ENCODE assay signal across 7 mouse cellular contexts in genomic region chr2:26639083-26639482, GRCm38 (mm10). TPM values are rescaled to one million over a fixed set of nuclear protein-coding genes. Genes with fewer than 3 reads are reported as not detected.
A peak's percentile ranks its signal among the peaks of the same experiment; 100 is the strongest.
DNase-seq lines count a peak whose midpoint lies in the region; ATAC-seq and TF ChIP-seq lines count a peak whose summit lies in the region.

No protein-coding gene starts in this region.

- H3K4me3 ChIP-seq in forebrain, embryonic 12.5 days (replicated peaks) = peak overlapping the region; percentile 93
- H3K4me3 ChIP-seq in intestine, embryonic 16.5 days (ENCODE audit: low read length) = peak overlapping the region; percentile 91
- peak overlapping the region; percentile 40 for H3K4me3 ChIP-seq in lung, adult 2 months (replicated peaks; ENCODE audit: extremely low read depth, low read depth, low read length)
- peak overlapping the region; percentile 24; the same call in 1 of the 2 replicates for H3K4me3 ChIP-seq in olfactory bulb, adult 2 months (ENCODE audit: insufficient read depth, low read depth, low read length)

- no peaks in the 10 kb centered on the region for H3K9me3 ChIP-seq in forebrain, embryonic 12.5 days
- no peaks in the 10 kb centered on the region for H3K9me3 ChIP-seq in intestine, embryonic 16.5 days (ENCODE audit: control insufficient read depth, low read length)

- 0 out of 2 replicates have a peak, but pooled peaks have one; percentile 15 for TF ChIP-seq POLR2A in lung, adult 2 months (IDR thresholded peaks at IDR 0.05; ENCODE audit: borderline replicate concordance, extremely low read depth, low read depth, low read length)
- TF ChIP-seq POLR2A in olfactory bulb, adult 2 months (IDR thresholded peaks at IDR 0.05; ENCODE audit: insufficient read depth, low read depth, low read length) = no peak

- DNase-seq in CD8-positive naive resting alpha-beta T cell, adult 2 months (ENCODE audit: low read depth in 2 of 2, low spot score in 2 of 2) = peak; percentile 54 to 66
- DNase-seq in MN1 (ENCODE audit: low spot score) = peak; percentile 63
- no peak for DNase-seq in lung, adult 2 months
- no peak for DNase-seq in gastrocnemius, postnatal 4 days (ENCODE audit: low spot score in 2 of 2)

- WGBS in forebrain, embryonic 12.5 days = 10% methylated on average over 8 of the region's 8 CpGs
- WGBS in intestine, embryonic 16.5 days = 4% methylated on average over 8 of the region's 8 CpGs
- 4% methylated on average over 8 of the region's 8 CpGs for WGBS in lung, adult 2 months
- 7% methylated on average over 8 of the region's 8 CpGs for WGBS in olfactory bulb, adult 2 months

- ATAC-seq in forebrain, embryonic 12.5 days (ENCODE audit: low FRiP score) = peak; percentile 33; the same call in 1 of the 2 replicates
- peak; percentile 59 for ATAC-seq in intestine, embryonic 16.5 days

- H3K36me3 ChIP-seq in forebrain, embryonic 12.5 days (replicated peaks) = peaks cover 46% of the 10 kb centered on the region
- H3K36me3 ChIP-seq in intestine, embryonic 16.5 days (ENCODE audit: control insufficient read depth, insufficient read depth, low read length) = peaks cover 11% of the 10 kb centered on the region

- H3K27me3 ChIP-seq in forebrain, embryonic 12.5 days = no peaks in the 10 kb centered on the region
- no peaks in the 10 kb centered on the region for H3K27me3 ChIP-seq in intestine, embryonic 16.5 days (replicated peaks; ENCODE audit: control insufficient read depth, insufficient read depth, low read length)

- H3K4me1 ChIP-seq in forebrain, embryonic 12.5 days = peaks cover 21% of the 10 kb centered on the region
- peaks cover 25% of the 10 kb centered on the region for H3K4me1 ChIP-seq in intestine, embryonic 16.5 days (ENCODE audit: control insufficient read depth, insufficient read depth, low read length)
- peaks cover 11% of the 10 kb centered on the region for H3K4me1 ChIP-seq in lung, adult 2 months (ENCODE audit: control insufficient read depth, insufficient read depth, low read length)
- peaks cover 28% of the 10 kb centered on the region for H3K4me1 ChIP-seq in olfactory bulb, adult 2 months (ENCODE audit: control insufficient read depth, insufficient read depth, low read length)

- peak overlapping the region; percentile 95 for H3K9ac ChIP-seq in forebrain, embryonic 12.5 days
- H3K9ac ChIP-seq in intestine, embryonic 16.5 days (ENCODE audit: low read depth, low read length) = peak overlapping the region; percentile 92

- H3K4me2 ChIP-seq in forebrain, embryonic 12.5 days = peak overlapping the region; percentile 87
- peak overlapping the region; percentile 62 for H3K4me2 ChIP-seq in intestine, embryonic 16.5 days (ENCODE audit: low read depth, low read length)

- peak; percentile 66 for TF ChIP-seq CTCF in lung, adult 2 months (IDR thresholded peaks at IDR 0.05; ENCODE audit: insufficient read depth, low read length)
- no peak for TF ChIP-seq CTCF in olfactory bulb, adult 2 months (IDR thresholded peaks at IDR 0.05; ENCODE audit: insufficient read depth, low read depth, low read length)

- H3K27ac ChIP-seq in forebrain, embryonic 12.5 days = peak overlapping the region; percentile 54; the same call in 1 of the 2 replicates
- H3K27ac ChIP-seq in intestine, embryonic 16.5 days (ENCODE audit: low read length) = peak overlapping the region; percentile 78; the same call in 1 of the 2 replicates
- no peak overlapping the region for H3K27ac ChIP-seq in olfactory bulb, adult 2 months (ENCODE audit: insufficient read depth, low read depth, low read length)

RNA-seq across cellular contexts. Expression of gene Fam69b, which starts 10.8 kb away (rescaled TPM):
- polyA plus RNA-seq in forebrain, embryonic 12.5 days (2016; fragmentation: Nextera tagmentation; extraction: Ambion mirVana) = 67.1 and 67.2 TPM in 2 replicates
- 24.8 and 27.0 TPM in 2 replicates for polyA plus RNA-seq in intestine, embryonic 16.5 days (2015; fragmentation: Nextera tagmentation; extraction: Ambion mirVana)
- 13.1 and 15.1 TPM in 2 replicates for polyA plus RNA-seq in lung, adult 2 months (2012; rRNA removed)
- polyA plus RNA-seq in olfactory bulb, adult 2 months (2012; ENCODE audit: insufficient read depth, insufficient read length, low replicate concordance, missing spikeins) = not detected in 2 replicates
- total RNA-seq in gastrocnemius, postnatal 4 days (2021) = 1 to 10 TPM; 2.6 to 4.0 TPM

RNA-seq across cellular contexts. Expression of gene Lcn4, which starts 32.0 kb away (rescaled TPM):
- polyA plus RNA-seq in forebrain, embryonic 12.5 days (2016; fragmentation: Nextera tagmentation; extraction: Ambion mirVana) = not detected in 2 replicates
- polyA plus RNA-seq in intestine, embryonic 16.5 days (2015; fragmentation: Nextera tagmentation; extraction: Ambion mirVana) = not detected in 2 replicates
- 0.16 TPM in 1 of 2 replicates, not detected in the other for polyA plus RNA-seq in lung, adult 2 months (2012; rRNA removed)
- not detected in 2 replicates for polyA plus RNA-seq in olfactory bulb, adult 2 months (2012; ENCODE audit: insufficient read depth, insufficient read length, low replicate concordance, missing spikeins)
- not detected for total RNA-seq in gastrocnemius, postnatal 4 days (2021)

RNA-seq across cellular contexts. Expression of gene Agpat2, which starts 34.9 kb away (rescaled TPM):
- polyA plus RNA-seq in forebrain, embryonic 12.5 days (2016; fragmentation: Nextera tagmentation; extraction: Ambion mirVana) = 5.4 and 6.7 TPM in 2 replicates
- 113 and 116 TPM in 2 replicates for polyA plus RNA-seq in intestine, embryonic 16.5 days (2015; fragmentation: Nextera tagmentation; extraction: Ambion mirVana)
- polyA plus RNA-seq in lung, adult 2 months (2012; rRNA removed) = 106 and 134 TPM in 2 replicates
- not detected in 2 replicates for polyA plus RNA-seq in olfactory bulb, adult 2 months (2012; ENCODE audit: insufficient read depth, insufficient read length, low replicate concordance, missing spikeins)
- total RNA-seq in gastrocnemius, postnatal 4 days (2021) = 10 to 100 TPM; 12.1 to 19.0 TPM

RNA-seq across cellular contexts. Expression of gene Gm20532, which starts 52.6 kb away (rescaled TPM):
- polyA plus RNA-seq in forebrain, embryonic 12.5 days (2016; fragmentation: Nextera tagmentation; extraction: Ambion mirVana) = not detected in 2 replicates
- not detected in 2 replicates for polyA plus RNA-seq in intestine, embryonic 16.5 days (2015; fragmentation: Nextera tagmentation; extraction: Ambion mirVana)
- not detected in 2 replicates for polyA plus RNA-seq in lung, adult 2 months (2012; rRNA removed)
- not detected in 2 replicates for polyA plus RNA-seq in olfactory bulb, adult 2 months (2012; ENCODE audit: insufficient read depth, insufficient read length, low replicate concordance, missing spikeins)
- total RNA-seq in gastrocnemius, postnatal 4 days (2021) = not detected

RNA-seq across cellular contexts. Expression of gene Egfl7, which starts 59.3 kb away (rescaled TPM):
- polyA plus RNA-seq in forebrain, embryonic 12.5 days (2016; fragmentation: Nextera tagmentation; extraction: Ambion mirVana) = 47.9 and 54.9 TPM in 2 replicates
- 110 and 118 TPM in 2 replicates for polyA plus RNA-seq in intestine, embryonic 16.5 days (2015; fragmentation: Nextera tagmentation; extraction: Ambion mirVana)
- 1,942 and 2,032 TPM in 2 replicates for polyA plus RNA-seq in lung, adult 2 months (2012; rRNA removed)
- not detected in 2 replicates for polyA plus RNA-seq in olfactory bulb, adult 2 months (2012; ENCODE audit: insufficient read depth, insufficient read length, low replicate concordance, missing spikeins)
- 100 to 1,000 TPM; 132 to 141 TPM for total RNA-seq in gastrocnemius, postnatal 4 days (2021)

Comparison
In these comparisons a context has a peak if more than half of its experiments do, and no peak if none do; other contexts are left out.
1. DNase-seq: peak in CD8-positive naive resting alpha-beta T cell, adult 2 months (2 of 2) and MN1 (single experiment); none in lung, adult 2 months (single experiment) and gastrocnemius, postnatal 4 days (0 of 2).
2. H3K4me3 ChIP-seq: peak in every context shown above with its lines; median percentile 93 in forebrain, embryonic 12.5 days; 91 in intestine, embryonic 16.5 days; 40 in lung, adult 2 months; 24 in olfactory bulb, adult 2 months.
3. RNA of gene Fam69b, which starts 10.8 kb away (polyA plus RNA-seq): 67.1 to 67.2 TPM in forebrain, embryonic 12.5 days, 24.8 to 27.0 TPM in intestine, embryonic 16.5 days and 13.1 to 15.1 TPM in lung, adult 2 months; not detected in olfactory bulb, adult 2 months; every median in the first group is over 10 times any median in the second.
4. RNA of gene Agpat2, which starts 34.9 kb away (polyA plus RNA-seq): 106 to 134 TPM in lung, adult 2 months and 113 to 116 TPM in intestine, embryonic 16.5 days; 5.4 to 6.7 TPM in forebrain, embryonic 12.5 days and not detected in olfactory bulb, adult 2 months; every median in the first group is over 10 times any median in the second.